Mouse (Mus musculus): ENCODE measurements at regions not wholly inside any gene's neighbourhood (a gene's known extent, or its start where the extent isn't known, plus 50 kb on each side); places are given as distances from the start of the nearest gene placed in this dataset.

GRCm38 (mm10) chr9:101796718-101797117, 64.9 kb upstream of the 9630041A04Rik start:
- TF ChIP-seq POLR2A (IDR thresholded peaks at IDR 0.05; ENCODE audit: borderline replicate concordance, insufficient read depth, low read length) (no peak), CTCF (IDR thresholded peaks at IDR 0.05; ENCODE audit: borderline replicate concordance, insufficient read depth, low read depth, low read length) (no peak)

Measured in cerebellum, adult 2 months (tissue).